Mouse (Mus musculus) liver, adult 2 months (tissue): ENCODE results near the gene Per1.

ENCODE experiments used
- CTCF ChIP-seq: fragments of 200-500 bp; IDR thresholded peaks from 2 replicates; pipeline ENCODE4 v1.5.1; 2011; ENCODE audit warnings: low read depth, low read length, control low read depth
- POLR2A ChIP-seq: fragments of 200-500 bp; IDR thresholded peaks from 2 replicates; pipeline ENCODE4 v1.6.1; 2011; ENCODE audit warnings: low read length, control low read depth; ENCODE audit not compliant: insufficient read depth; ENCODE audit errors: extremely low read depth

- no peak for TF ChIP-seq CTCF
- TF ChIP-seq POLR2A, result no peak
Measured at GRCm38 (mm10) chr11:69105796-69106195, 10.8 kb downstream of the Per1 start.
